Mouse (Mus musculus): ENCODE measurements at regions not wholly inside any gene's neighbourhood (a gene's known extent, or its start where the extent isn't known, plus 50 kb on each side); places are given as distances from the start of the nearest gene placed in this dataset.
"Not testable (repeated sequence)": the region's sequence is repeated elsewhere in the genome, so short reads cannot be mapped to it uniquely, and the experiment has no call there.

- no peak for DNase-seq (ENCODE audit: low read depth)
- TF ChIP-seq POLR2A (IDR thresholded peaks at IDR 0.05; ENCODE audit: borderline replicate concordance, extremely low read depth, insufficient read depth, insufficient read length, poor library complexity, severe bottlenecking): no peak
- no peak for TF ChIP-seq CTCF (IDR thresholded peaks at IDR 0.05; ENCODE audit: borderline replicate concordance, extremely low read depth, insufficient read depth, insufficient read length)
Observed at GRCm38 (mm10) chr2:109402556-109402955, 122.0 kb upstream of the Mettl15 start.

- DNase-seq (ENCODE audit: low read depth): no peak
- TF ChIP-seq CTCF (IDR thresholded peaks at IDR 0.05; ENCODE audit: borderline replicate concordance, extremely low read depth, insufficient read depth, insufficient read length): no peak
- no peak for TF ChIP-seq POLR2A (IDR thresholded peaks at IDR 0.05; ENCODE audit: borderline replicate concordance, extremely low read depth, insufficient read depth, insufficient read length, poor library complexity, severe bottlenecking)
Observed at GRCm38 (mm10) chr2:109404262-109404661, 123.7 kb upstream of the Mettl15 start.

GRCm38 (mm10) chr2:109406591-109407079 is 126.1 kb upstream of the Mettl15 start:
- no peak for TF ChIP-seq CTCF (IDR thresholded peaks at IDR 0.05; ENCODE audit: borderline replicate concordance, extremely low read depth, insufficient read depth, insufficient read length)
- TF ChIP-seq POLR2A (IDR thresholded peaks at IDR 0.05; ENCODE audit: borderline replicate concordance, extremely low read depth, insufficient read depth, insufficient read length, poor library complexity, severe bottlenecking): no peak
- DNase-seq (ENCODE audit: low read depth): no peak

- DNase-seq (ENCODE audit: low read depth): no peak
- TF ChIP-seq POLR2A (IDR thresholded peaks at IDR 0.05; ENCODE audit: borderline replicate concordance, extremely low read depth, insufficient read depth, insufficient read length, poor library complexity, severe bottlenecking) (no peak), CTCF (IDR thresholded peaks at IDR 0.05; ENCODE audit: borderline replicate concordance, extremely low read depth, insufficient read depth, insufficient read length) (no peak)
Observed at GRCm38 (mm10) chr2:109420098-109420497, 139.6 kb upstream of the Mettl15 start.

- no peak for TF ChIP-seq CTCF (IDR thresholded peaks at IDR 0.05; ENCODE audit: borderline replicate concordance, extremely low read depth, insufficient read depth, insufficient read length)
- TF ChIP-seq POLR2A (IDR thresholded peaks at IDR 0.05; ENCODE audit: borderline replicate concordance, extremely low read depth, insufficient read depth, insufficient read length, poor library complexity, severe bottlenecking): no peak
- no peak for DNase-seq (ENCODE audit: low read depth)
Observed at GRCm38 (mm10) chr2:109431183-109431582, 150.6 kb upstream of the Mettl15 start.

GRCm38 (mm10) chr2:109442551-109443120 is 162.1 kb upstream of the Mettl15 start:
- DNase-seq (ENCODE audit: low read depth): no peak
- no peak for TF ChIP-seq CTCF (IDR thresholded peaks at IDR 0.05; ENCODE audit: borderline replicate concordance, extremely low read depth, insufficient read depth, insufficient read length)
- TF ChIP-seq POLR2A (IDR thresholded peaks at IDR 0.05; ENCODE audit: borderline replicate concordance, extremely low read depth, insufficient read depth, insufficient read length, poor library complexity, severe bottlenecking): no peak

GRCm38 (mm10) chr2:109443521-109444066 is 163.0 kb upstream of the Mettl15 start:
- no peak for TF ChIP-seq CTCF (IDR thresholded peaks at IDR 0.05; ENCODE audit: borderline replicate concordance, extremely low read depth, insufficient read depth, insufficient read length)
- TF ChIP-seq POLR2A (IDR thresholded peaks at IDR 0.05; ENCODE audit: borderline replicate concordance, extremely low read depth, insufficient read depth, insufficient read length, poor library complexity, severe bottlenecking): no peak
- no peak for DNase-seq (ENCODE audit: low read depth)

GRCm38 (mm10) chr2:109462246-109462645 is 181.7 kb upstream of the Mettl15 start:
- not testable (repeated sequence) for DNase-seq (ENCODE audit: low read depth)

GRCm38 (mm10) chr2:109484306-109484705 is 190.2 kb upstream of the Bdnf start:
- TF ChIP-seq POLR2A (IDR thresholded peaks at IDR 0.05; ENCODE audit: borderline replicate concordance, extremely low read depth, insufficient read depth, insufficient read length, poor library complexity, severe bottlenecking) (no peak), CTCF (IDR thresholded peaks at IDR 0.05; ENCODE audit: borderline replicate concordance, extremely low read depth, insufficient read depth, insufficient read length) (no peak)
- DNase-seq (ENCODE audit: low read depth): no peak

- no peak for DNase-seq (ENCODE audit: low read depth)
- TF ChIP-seq CTCF (IDR thresholded peaks at IDR 0.05; ENCODE audit: borderline replicate concordance, extremely low read depth, insufficient read depth, insufficient read length) (no peak), POLR2A (IDR thresholded peaks at IDR 0.05; ENCODE audit: borderline replicate concordance, extremely low read depth, insufficient read depth, insufficient read length, poor library complexity, severe bottlenecking) (no peak)
Observed at GRCm38 (mm10) chr2:109487591-109487990, 186.9 kb upstream of the Bdnf start.

GRCm38 (mm10) chr2:109502186-109502585 is 172.3 kb upstream of the Bdnf start:
- TF ChIP-seq POLR2A (IDR thresholded peaks at IDR 0.05; ENCODE audit: borderline replicate concordance, extremely low read depth, insufficient read depth, insufficient read length, poor library complexity, severe bottlenecking) (no peak), CTCF (IDR thresholded peaks at IDR 0.05; ENCODE audit: borderline replicate concordance, extremely low read depth, insufficient read depth, insufficient read length) (no peak)
- DNase-seq (ENCODE audit: low read depth): peak; percentile 72

- TF ChIP-seq CTCF (IDR thresholded peaks at IDR 0.05; ENCODE audit: borderline replicate concordance, extremely low read depth, insufficient read depth, insufficient read length) (no peak), POLR2A (IDR thresholded peaks at IDR 0.05; ENCODE audit: borderline replicate concordance, extremely low read depth, insufficient read depth, insufficient read length, poor library complexity, severe bottlenecking) (no peak)
- no peak for DNase-seq (ENCODE audit: low read depth)
Observed at GRCm38 (mm10) chr2:109504906-109505305, 169.6 kb upstream of the Bdnf start.

Data from brain, embryonic 14.5 days (tissue).